Mouse (Mus musculus) neural tube, embryonic 14.5 days (tissue): ENCODE data around the gene Atcay. TPM values are rescaled to one million over a fixed set of nuclear protein-coding genes. Genes with fewer than 3 reads are reported as not detected.
A peak's percentile ranks its signal among the peaks of the same experiment; 100 is the strongest.
"Not testable (repeated sequence)": the region's sequence is repeated elsewhere in the genome, so short reads cannot be mapped to it uniquely, and the experiment has no call there.

Experiments
- ATAC-seq: fragments of 200-750 bp; cut with Nextera tagmentation; 2 replicates; pipeline ENCODE4 v1.8.0; 2017; ENCODE audit warnings: low read depth, mild to moderate bottlenecking, moderate TSS enrichment, moderate library complexity
- H3K27ac ChIP-seq: fragments of 300-500 bp; sonication (generic); 2 replicates; pipeline ENCODE4 v1.5.1; 2014; ENCODE audit warnings: low read depth, mild to moderate bottlenecking, control low read depth, low read length, moderate library complexity, mixed read lengths
- H3K27me3 ChIP-seq: fragments of 300-500 bp; sonication (generic); 2 replicates; pipeline ENCODE4 v1.6.1; 2014; ENCODE audit warnings: low read length; ENCODE audit not compliant: control insufficient read depth, insufficient read depth
- H3K36me3 ChIP-seq: fragments of 300-500 bp; sonication (generic); 2 replicates; pipeline ENCODE4 v1.6.1; 2014; ENCODE audit warnings: low read length, mixed read lengths; ENCODE audit not compliant: control insufficient read depth, insufficient read depth
- H3K4me1 ChIP-seq: fragments of 300-500 bp; sonication (generic); 2 replicates; pipeline ENCODE4 v1.6.1; 2014; ENCODE audit warnings: low read length; ENCODE audit not compliant: control insufficient read depth, insufficient read depth
- H3K4me2 ChIP-seq: fragments of 300-500 bp; sonication (generic); 2 replicates; pipeline ENCODE4 v1.6.1; 2014; ENCODE audit warnings: mild to moderate bottlenecking, low read depth, low read length, control low read depth
- H3K4me3 ChIP-seq: fragments of 300-500 bp; sonication (generic); 2 replicates; pipeline ENCODE4 v1.5.1; 2014; ENCODE audit warnings: low read depth, low read length, control low read depth, mixed read lengths
- H3K9ac ChIP-seq: fragments of 300-500 bp; sonication (generic); replicated peaks from 2 replicates; pipeline ENCODE4 v1.6.1; 2014; ENCODE audit warnings: low read depth, mild to moderate bottlenecking, control low read depth, low read length, mixed read lengths
- H3K9me3 ChIP-seq: fragments of 300-500 bp; sonication (generic); 2 replicates; pipeline ENCODE4 v1.6.1; 2016; ENCODE audit warnings: low read length; ENCODE audit not compliant: control insufficient read depth
- WGBS: fragments of 180-500 bp; shearing (Covaris S2); extraction: QIAGEN DNeasy Blood & Tissue Kit; methylation state at CpG from one replicate; pipeline ENCODE4 v1.1.7; 2014; 5-methylcytosine and 5-hydroxymethylcytosine counted together
- polyA plus RNA-seq: library from polyadenylated mRNA; unstranded; fragments of >200 nt; fragmentation: Nextera tagmentation; extraction: Ambion mirVana; gene quantifications from 2 replicates; pipeline ENCODE4 v1.2.1, GENCODE M21; 2014

The Atcay gene
- polyA plus RNA-seq, 1 experiment from 2014 or later: 84.8 TPM

DNA sequence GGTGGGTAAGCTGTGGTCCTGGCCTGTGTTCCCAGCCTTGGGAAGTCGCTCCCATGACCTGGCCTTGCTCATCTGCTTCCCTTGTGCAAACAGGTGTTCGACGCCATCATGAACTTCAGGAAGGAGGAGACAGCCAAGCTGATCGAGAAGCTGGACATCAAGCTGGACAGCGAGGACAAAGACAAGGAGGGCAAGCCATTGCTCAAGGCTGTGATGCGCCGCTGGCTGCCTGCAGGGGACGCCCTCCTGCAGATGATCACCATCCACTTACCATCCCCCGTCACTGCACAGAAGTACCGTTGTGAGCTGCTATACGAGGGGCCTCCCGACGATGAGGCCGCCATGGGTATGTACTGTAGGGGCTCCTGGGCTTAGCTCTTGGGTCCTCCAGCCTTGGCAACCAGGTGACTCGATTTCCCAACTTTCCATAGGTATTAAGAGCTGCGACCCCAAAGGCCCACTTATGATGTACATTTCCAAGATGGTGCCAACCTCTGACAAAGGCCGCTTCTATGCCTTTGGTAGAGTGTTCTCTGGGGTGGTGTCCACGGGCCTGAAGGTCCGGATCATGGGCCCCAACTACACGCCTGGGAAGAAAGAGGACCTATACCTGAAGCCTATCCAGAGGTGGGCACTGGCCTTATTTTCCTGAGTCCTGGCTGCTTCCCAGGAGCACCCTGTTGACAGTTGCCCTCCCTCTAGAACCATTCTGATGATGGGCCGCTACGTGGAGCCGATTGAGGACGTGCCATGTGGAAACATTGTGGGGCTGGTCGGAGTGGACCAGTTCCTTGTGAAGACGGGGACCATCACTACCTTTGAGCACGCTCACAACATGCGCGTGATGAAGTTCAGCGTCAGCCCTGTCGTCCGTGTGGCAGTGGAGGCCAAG lies 50.9 kb downstream of the Atcay start:
- Histone ChIP-seq H3K9ac (no peak overlapping the region), H3K4me1 (peaks cover 16% of the 10 kb centered on the region), H3K9me3 (no peaks in the 10 kb centered on the region), H3K4me2 (no peak overlapping the region), H3K4me3 (no peak overlapping the region), H3K27me3 (no peaks in the 10 kb centered on the region), H3K27ac (no peak overlapping the region), H3K36me3 (peaks cover 50% of the 10 kb centered on the region)
- WGBS: 93% methylated on average over 32 of the region's 32 CpGs
- no peak for ATAC-seq

DNA sequence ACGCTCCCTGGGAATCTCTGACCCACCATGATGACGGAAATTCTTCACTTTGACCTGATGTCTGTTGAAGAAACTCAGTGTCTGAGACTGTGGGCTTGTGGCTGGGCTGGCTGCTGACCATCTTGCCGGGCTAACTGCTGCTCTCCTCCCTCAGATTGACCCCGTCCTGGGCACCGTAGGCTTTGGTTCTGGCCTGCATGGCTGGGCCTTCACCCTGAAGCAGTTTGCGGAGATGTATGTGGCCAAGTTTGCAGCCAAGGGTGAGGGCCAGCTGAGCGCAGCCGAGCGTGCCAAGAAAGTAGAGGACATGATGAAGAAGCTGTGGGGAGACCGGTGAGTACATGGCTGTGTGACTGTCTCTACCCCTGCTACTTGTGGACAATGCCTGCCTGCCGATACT lies 51.7 kb downstream of the Atcay start:
- no peaks in the 10 kb centered on the region for H3K27me3 ChIP-seq
- ATAC-seq: no peak
- WGBS: 91% methylated on average over 11 of the region's 11 CpGs
- peak overlapping the region; percentile 1; the same call in 1 of the 2 replicates for H3K9ac ChIP-seq
- H3K36me3 ChIP-seq: peaks cover 50% of the 10 kb centered on the region
- no peaks in the 10 kb centered on the region for H3K9me3 ChIP-seq
- no peak overlapping the region for H3K4me3 ChIP-seq
- peaks cover 18% of the 10 kb centered on the region for H3K4me1 ChIP-seq
- H3K27ac ChIP-seq: no peak overlapping the region
- H3K4me2 ChIP-seq: no peak overlapping the region

DNA sequence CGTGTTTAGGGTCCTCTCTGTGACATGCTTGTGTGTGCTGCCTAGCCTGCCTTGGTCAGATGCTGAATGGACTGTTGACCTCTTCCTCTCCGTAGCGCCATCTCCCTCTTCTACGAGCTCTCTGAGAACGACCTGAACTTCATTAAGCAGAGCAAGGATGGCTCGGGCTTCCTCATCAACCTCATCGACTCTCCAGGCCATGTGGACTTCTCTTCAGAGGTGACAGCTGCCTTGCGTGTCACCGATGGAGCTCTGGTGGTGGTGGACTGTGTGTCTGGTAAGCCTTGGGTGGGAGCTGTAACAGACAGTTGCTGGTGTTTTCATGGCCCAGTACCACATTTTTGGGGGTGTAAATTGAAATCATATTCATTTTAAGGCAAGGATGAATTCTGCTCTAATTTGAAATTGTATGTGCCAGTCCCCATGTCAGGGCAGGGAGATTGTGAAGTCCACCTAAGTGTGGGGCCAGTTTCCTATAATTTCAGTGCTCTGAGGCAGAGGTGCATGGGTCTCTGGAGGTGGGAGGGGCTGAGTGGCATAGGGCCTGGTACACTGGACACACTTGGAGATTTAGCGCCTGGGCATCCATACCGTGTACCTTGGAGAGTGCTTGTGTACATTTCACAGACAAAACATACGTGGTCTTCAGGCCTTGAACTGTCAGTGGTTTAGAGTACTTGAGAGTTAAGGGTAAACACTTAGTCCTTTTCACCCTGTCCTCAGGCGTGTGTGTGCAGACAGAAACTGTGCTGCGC lies 52.5 kb downstream of the Atcay start:
- H3K4me3 ChIP-seq: peak overlapping the region; percentile 98
- peak overlapping the region; percentile 97 for H3K9ac ChIP-seq
- ATAC-seq: no peak
- no peaks in the 10 kb centered on the region for H3K27me3 ChIP-seq
- H3K4me2 ChIP-seq: peak overlapping the region; percentile 99
- H3K36me3 ChIP-seq: peaks cover 50% of the 10 kb centered on the region
- no peaks in the 10 kb centered on the region for H3K9me3 ChIP-seq
- peaks cover 17% of the 10 kb centered on the region for H3K4me1 ChIP-seq
- no peak overlapping the region for H3K27ac ChIP-seq
- 66% methylated on average over 14 of the region's 14 CpGs for WGBS

DNA sequence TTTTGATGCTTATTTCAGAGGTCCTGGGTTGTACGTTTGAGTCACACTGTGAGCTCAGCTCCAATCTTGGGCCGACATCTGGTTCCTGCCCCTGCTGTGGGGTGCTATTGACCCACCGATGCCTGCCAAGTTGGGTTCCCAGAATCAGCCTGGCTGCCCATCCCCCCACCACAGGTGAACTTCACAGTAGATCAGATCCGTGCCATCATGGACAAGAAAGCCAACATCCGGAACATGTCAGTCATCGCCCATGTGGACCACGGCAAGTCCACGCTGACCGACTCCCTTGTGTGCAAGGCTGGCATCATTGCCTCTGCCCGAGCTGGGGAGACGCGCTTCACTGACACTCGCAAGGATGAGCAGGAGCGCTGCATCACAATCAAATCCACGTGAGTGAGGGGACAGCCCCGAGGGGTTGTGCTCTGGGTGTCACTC lies 53.1 kb downstream of the Atcay start:
- no peak for ATAC-seq
- Histone ChIP-seq H3K9me3 (no peaks in the 10 kb centered on the region), H3K4me3 (peak overlapping the region; percentile 98), H3K4me2 (peak overlapping the region; percentile 99), H3K9ac (peak overlapping the region; percentile 97), H3K27ac (peak overlapping the region; percentile 81; the same call in 1 of the 2 replicates), H3K36me3 (peaks cover 50% of the 10 kb centered on the region), H3K27me3 (no peaks in the 10 kb centered on the region), H3K4me1 (peaks cover 17% of the 10 kb centered on the region)
- WGBS: 14% methylated on average over 16 of the region's 16 CpGs

DNA sequence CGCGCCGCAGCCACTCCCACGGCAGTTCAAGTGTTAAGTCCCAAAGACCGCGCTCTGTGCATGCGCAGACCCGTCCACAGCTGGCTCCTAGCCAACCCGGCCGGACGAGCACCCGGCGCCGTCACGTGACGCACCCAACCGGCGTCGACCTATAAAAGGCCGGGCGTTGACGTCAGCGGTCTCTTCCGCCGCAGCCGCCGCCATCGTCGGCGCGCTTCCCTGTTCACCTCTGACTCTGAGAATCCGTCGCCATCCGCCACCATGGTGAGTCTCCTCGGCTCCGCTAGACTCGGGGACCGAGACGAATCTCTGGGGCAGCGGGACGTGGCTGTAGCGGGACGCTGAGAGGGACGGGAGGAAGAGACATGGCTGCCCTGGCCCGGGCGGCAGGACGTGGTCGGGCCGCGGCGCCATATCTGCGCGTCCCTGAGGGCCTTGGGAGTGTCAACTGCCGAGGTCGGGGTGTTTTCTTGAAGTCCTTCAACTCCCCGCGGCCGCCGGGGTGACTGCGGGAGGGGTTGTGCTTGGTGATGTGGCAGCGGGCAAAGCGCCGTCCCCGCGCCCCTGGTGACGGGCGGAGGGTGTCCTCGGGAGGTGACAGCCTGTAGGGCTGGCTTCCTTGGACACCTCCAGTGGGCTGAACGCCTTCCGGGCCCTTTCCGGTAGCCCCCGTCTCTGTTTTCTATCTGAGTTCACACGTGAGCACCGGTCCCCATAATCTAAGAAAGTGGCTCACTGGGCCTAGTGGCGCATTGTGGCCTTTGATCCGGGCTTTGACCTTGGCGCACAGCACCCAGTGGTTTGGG lies 54.0 kb downstream of the Atcay start, which contains the start of gene Eef2:
Gene Eef2, plus strand, starts transcription at position 166 of the 806 bp plus-strand sequence.
- WGBS: under 1% methylated on average over 77 of the region's 77 CpGs
- Histone ChIP-seq H3K36me3 (peaks cover 42% of the 10 kb centered on the region), H3K4me1 (peaks cover 17% of the 10 kb centered on the region), H3K9ac (peak within 1 kb of the TSS; percentile 97), H3K4me3 (peak within 1 kb of the TSS; percentile 98), H3K4me2 (peak within 1 kb of the TSS; percentile 99), H3K9me3 (no peaks in the 10 kb centered on the region), H3K27ac (peak within 1 kb of the TSS; percentile 81), H3K27me3 (no peaks in the 10 kb centered on the region)
- ATAC-seq: peak; percentile 69

DNA sequence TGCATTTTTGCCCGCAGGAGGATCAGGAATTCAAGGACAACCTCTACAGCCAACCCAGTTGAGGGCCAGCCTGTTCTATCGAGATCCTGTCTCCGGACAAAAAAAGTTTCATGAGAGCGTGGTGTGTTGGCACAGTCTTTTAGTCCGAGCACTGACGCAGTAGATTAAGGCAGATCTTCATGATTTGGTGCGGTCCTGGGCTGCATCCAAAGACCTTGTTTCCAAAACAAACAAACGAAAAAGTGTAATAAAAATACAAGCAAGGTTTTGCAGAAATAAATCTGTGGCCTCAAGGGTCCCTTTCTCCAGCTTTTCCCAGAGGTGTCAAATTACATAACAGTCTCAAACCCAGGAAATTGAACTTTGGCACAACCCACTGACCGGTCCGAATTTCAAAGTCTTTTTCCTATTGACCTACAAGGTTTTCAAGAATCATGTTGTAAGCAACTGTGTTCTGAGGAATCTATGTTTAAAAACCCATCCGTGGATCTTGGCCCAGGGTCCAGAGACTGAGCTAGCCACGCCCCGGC lies 54.6 kb downstream of the Atcay start:
- Histone ChIP-seq H3K4me2 (peak overlapping the region; percentile 99), H3K27me3 (no peaks in the 10 kb centered on the region), H3K4me3 (peak overlapping the region; percentile 98), H3K27ac (peak overlapping the region; percentile 78), H3K36me3 (peaks cover 35% of the 10 kb centered on the region), H3K4me1 (peaks cover 17% of the 10 kb centered on the region), H3K9me3 (no peaks in the 10 kb centered on the region), H3K9ac (no peak overlapping the region; the same call in 1 of the 2 replicates)
- no peak for ATAC-seq
- 5% methylated on average over 13 of the region's 13 CpGs for WGBS

DNA sequence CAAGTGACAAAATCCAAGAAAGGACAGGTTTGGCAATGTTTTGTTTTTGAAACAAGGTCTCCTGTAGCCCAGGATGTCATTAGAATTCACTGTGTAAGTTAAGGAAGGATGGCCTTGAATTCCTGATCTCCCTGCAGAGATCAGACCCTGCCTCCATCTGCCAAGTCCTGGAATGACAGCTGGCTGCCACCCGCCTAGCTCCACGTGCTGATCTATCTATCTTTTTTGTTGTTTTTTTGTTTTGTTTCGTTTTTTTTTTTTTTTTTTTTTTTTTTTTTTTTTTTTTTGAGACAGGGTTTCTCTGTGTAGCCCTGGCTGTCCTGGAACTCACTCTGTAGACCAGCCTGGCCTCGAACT lies 55.3 kb downstream of the Atcay start:
- Histone ChIP-seq H3K4me2 (peak overlapping the region; percentile 72), H3K4me1 (peaks cover 17% of the 10 kb centered on the region), H3K36me3 (peaks cover 29% of the 10 kb centered on the region), H3K27ac (peak overlapping the region; percentile 96)
- WGBS: 7% methylated on average over 4 of the region's 4 CpGs
- not testable (repeated sequence) for H3K9me3 ChIP-seq, ATAC-seq, H3K9ac ChIP-seq, H3K27me3 ChIP-seq, H3K4me3 ChIP-seq

DNA sequence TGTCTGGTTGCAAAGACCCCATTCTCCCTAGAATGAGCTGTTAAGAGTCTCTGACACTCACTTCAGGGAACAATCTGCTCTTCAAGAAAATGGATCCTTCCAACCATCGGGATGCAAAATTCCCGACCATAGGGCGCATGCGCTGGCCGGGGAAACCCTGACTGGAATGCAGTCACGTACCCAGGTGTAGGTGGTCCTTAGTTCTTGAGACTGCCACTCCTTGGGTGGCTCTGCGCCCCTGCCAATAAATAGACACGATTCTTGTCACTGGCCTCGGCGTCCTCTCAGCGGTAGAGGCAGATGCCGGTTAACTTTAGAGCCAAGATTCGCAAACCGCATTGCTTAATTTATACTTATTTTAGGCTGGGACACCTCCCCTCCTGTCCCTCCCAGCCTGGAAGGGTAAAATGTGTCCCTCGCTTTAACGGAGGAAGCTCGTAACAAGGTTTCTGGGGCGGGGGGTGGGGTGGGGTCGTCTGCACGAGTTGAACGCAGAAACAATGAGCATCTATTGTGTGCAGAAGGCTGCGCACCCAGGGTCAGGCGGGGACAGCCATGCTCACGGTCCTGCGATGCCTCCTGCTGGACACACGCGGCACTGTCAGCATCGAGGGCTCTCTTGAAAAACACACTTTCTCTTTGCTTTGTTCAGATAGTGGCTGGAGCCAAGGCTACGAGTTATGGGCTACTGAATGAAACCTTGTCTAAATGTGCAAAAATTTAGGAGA lies 55.9 kb downstream of the Atcay start:
- peaks cover 23% of the 10 kb centered on the region for H3K36me3 ChIP-seq
- peak overlapping the region; percentile 32 for H3K4me3 ChIP-seq
- peaks cover 17% of the 10 kb centered on the region for H3K4me1 ChIP-seq
- peak overlapping the region; percentile 96 for H3K27ac ChIP-seq
- peak overlapping the region; percentile 72 for H3K4me2 ChIP-seq
- WGBS: 1% methylated on average over 29 of the region's 29 CpGs
- no peaks in the 10 kb centered on the region for H3K27me3 ChIP-seq
- H3K9ac ChIP-seq: peak overlapping the region; percentile 68
- peak; percentile 69 for ATAC-seq
- no peaks in the 10 kb centered on the region for H3K9me3 ChIP-seq
